Mouse (Mus musculus) limb, embryonic 12.5 days (tissue): Measurements from ENCODE around the gene Eya2. TPM values are rescaled to one million over a fixed set of nuclear protein-coding genes. Genes with fewer than 3 reads are reported as not detected.
"Not testable (repeated sequence)": the region's sequence is repeated elsewhere in the genome, so short reads cannot be mapped to it uniquely, and the experiment has no call there.

ENCODE experiments used
- ATAC-seq: fragments of 200-750 bp; cut with Nextera tagmentation; 2 replicates; pipeline ENCODE4 v1.8.0; 2017; ENCODE audit warnings: low read depth, moderate TSS enrichment; ENCODE audit not compliant: insufficient number of reproducible peaks, insufficient read depth, low FRiP score, low TSS enrichment
- H3K27ac ChIP-seq: fragments of 300-500 bp; sonication (generic); 2 replicates; pipeline ENCODE4 v1.5.1; 2016; ENCODE audit warnings: mild to moderate bottlenecking, moderate library complexity
- H3K27me3 ChIP-seq: fragments of 300-500 bp; sonication (generic); 2 replicates; pipeline ENCODE4 v1.6.1; 2016; ENCODE audit warnings: mild to moderate bottlenecking, moderate library complexity
- H3K36me3 ChIP-seq: fragments of 300-500 bp; sonication (generic); 2 replicates; pipeline ENCODE4 v1.6.1; 2016; ENCODE audit warnings: mild to moderate bottlenecking, moderate library complexity
- H3K4me1 ChIP-seq: fragments of 300-500 bp; sonication (generic); replicated peaks from 2 replicates; pipeline ENCODE4 v1.6.1; 2016
- H3K4me2 ChIP-seq: fragments of 300-500 bp; sonication (generic); 2 replicates; pipeline ENCODE4 v1.6.1; 2016; ENCODE audit warnings: mild to moderate bottlenecking, moderate library complexity
- H3K4me3 ChIP-seq: fragments of 300-500 bp; sonication (generic); replicated peaks from 2 replicates; pipeline ENCODE4 v1.5.1; 2016; ENCODE audit warnings: mild to moderate bottlenecking
- H3K9ac ChIP-seq: fragments of 300-500 bp; sonication (generic); replicated peaks from 2 replicates; pipeline ENCODE4 v1.6.1; 2016; ENCODE audit warnings: mild to moderate bottlenecking, moderate library complexity
- H3K9me3 ChIP-seq: fragments of 300-500 bp; sonication (generic); 2 replicates; pipeline ENCODE4 v1.6.1; 2016; ENCODE audit warnings: mild to moderate bottlenecking, moderate library complexity
- WGBS: fragments of 180-500 bp; shearing (Covaris S2); methylation state at CpG from one replicate; pipeline ENCODE4 v1.1.7; 2016; 5-methylcytosine and 5-hydroxymethylcytosine counted together
- polyA plus RNA-seq: library from polyadenylated mRNA; unstranded; fragments of >200 nt; fragmentation: Nextera tagmentation; extraction: Ambion mirVana; gene quantifications from 2 replicates; pipeline ENCODE4 v1.2.1, GENCODE M21; 2016

Gene Eya2
- polyA plus RNA-seq, 1 experiment from 2014 or later, result 9.7 TPM

- H3K27me3 ChIP-seq, H3K9ac ChIP-seq, ATAC-seq, H3K27ac ChIP-seq, H3K4me2 ChIP-seq, H3K4me1 ChIP-seq, H3K4me3 ChIP-seq, H3K9me3 ChIP-seq: not testable (repeated sequence)
- WGBS, result 97% methylated on average over 3 of the region's 3 CpGs
- peaks cover 93% of the 10 kb centered on the region for H3K36me3 ChIP-seq
Measured at GRCm38 (mm10) chr2:165800174-165800573, 205.3 kb downstream of the Eya2 start.

- Histone ChIP-seq H3K4me3 (no peak overlapping the region), H3K27ac (no peak overlapping the region), H3K4me2 (no peak overlapping the region), H3K4me1 (no peaks in the 10 kb centered on the region), H3K27me3 (no peaks in the 10 kb centered on the region), H3K9ac (no peak overlapping the region), H3K36me3 (peaks cover 94% of the 10 kb centered on the region), H3K9me3 (no peaks in the 10 kb centered on the region)
- WGBS, result 95% methylated on average over 12 of the region's 12 CpGs
- ATAC-seq, result no peak
Measured at GRCm38 (mm10) chr2:165808179-165808975, 213.5 kb downstream of the Eya2 start.

GRCm38 (mm10) chr2:165809091-165809490 lies 214.3 kb downstream of the Eya2 start:
- WGBS, result 99% methylated on average over 5 of the region's 5 CpGs
- H3K4me2 ChIP-seq, result no peak overlapping the region
- H3K27me3 ChIP-seq, result no peaks in the 10 kb centered on the region
- H3K36me3 ChIP-seq, result peaks cover 99% of the 10 kb centered on the region
- H3K4me1 ChIP-seq, result no peaks in the 10 kb centered on the region
- no peaks in the 10 kb centered on the region for H3K9me3 ChIP-seq
- no peak overlapping the region for H3K9ac ChIP-seq
- no peak overlapping the region for H3K27ac ChIP-seq
- no peak overlapping the region for H3K4me3 ChIP-seq
- no peak for ATAC-seq

- 87% methylated on average over 5 of the region's 5 CpGs for WGBS
Measured at GRCm38 (mm10) chr2:165809901-165810477, 215.2 kb downstream of the Eya2 start.

GRCm38 (mm10) chr2:165811536-165811935 lies 216.7 kb downstream of the Eya2 start:
- Histone ChIP-seq H3K36me3 (peaks cover 99% of the 10 kb centered on the region), H3K9ac (no peak overlapping the region), H3K4me2 (no peak overlapping the region), H3K27ac (no peak overlapping the region), H3K27me3 (no peaks in the 10 kb centered on the region), H3K4me1 (peaks cover 12% of the 10 kb centered on the region; the same call in 1 of the 2 replicates), H3K9me3 (no peaks in the 10 kb centered on the region), H3K4me3 (no peak overlapping the region)
- 60% methylated on average over 5 of the region's 5 CpGs for WGBS
- ATAC-seq, result no peak

More at GRCm38 (mm10) chr2:165809901-165810477, 215.2 kb downstream of the Eya2 start:
- H3K27ac ChIP-seq, result no peak overlapping the region
- no peaks in the 10 kb centered on the region for H3K9me3 ChIP-seq
- no peak overlapping the region for H3K4me3 ChIP-seq
- no peaks in the 10 kb centered on the region for H3K4me1 ChIP-seq
- H3K27me3 ChIP-seq, result no peaks in the 10 kb centered on the region
- peaks cover 99% of the 10 kb centered on the region for H3K36me3 ChIP-seq
- no peak overlapping the region for H3K4me2 ChIP-seq
- H3K9ac ChIP-seq, result no peak overlapping the region
- no peak for ATAC-seq

GRCm38 (mm10) chr2:165812889-165813288 lies 218.1 kb downstream of the Eya2 start:
- Histone ChIP-seq H3K4me3 (no peak overlapping the region), H3K9ac (no peak overlapping the region), H3K9me3 (no peaks in the 10 kb centered on the region), H3K4me1 (peaks cover 12% of the 10 kb centered on the region; the same call in 1 of the 2 replicates), H3K27ac (no peak overlapping the region), H3K27me3 (no peaks in the 10 kb centered on the region), H3K4me2 (no peak overlapping the region), H3K36me3 (peaks cover 99% of the 10 kb centered on the region)
- no peak for ATAC-seq
- 89% methylated on average over 8 of the region's 8 CpGs for WGBS

GRCm38 (mm10) chr2:165815103-165815880 lies 220.5 kb downstream of the Eya2 start:
- Histone ChIP-seq H3K9ac (no peak overlapping the region), H3K27ac (peak overlapping the region; percentile 31; the same call in 1 of the 2 replicates), H3K36me3 (peaks cover 96% of the 10 kb centered on the region), H3K9me3 (no peaks in the 10 kb centered on the region), H3K27me3 (no peaks in the 10 kb centered on the region), H3K4me1 (peaks cover 12% of the 10 kb centered on the region; the same call in 1 of the 2 replicates), H3K4me2 (no peak overlapping the region), H3K4me3 (no peak overlapping the region)
- no peak for ATAC-seq
- 81% methylated on average over 27 of the region's 28 CpGs for WGBS

GRCm38 (mm10) chr2:165817437-165817836 lies 222.6 kb downstream of the Eya2 start:
- H3K36me3 ChIP-seq, result peaks cover 95% of the 10 kb centered on the region
- H3K4me2 ChIP-seq, result no peak overlapping the region
- no peak overlapping the region for H3K27ac ChIP-seq
- H3K4me1 ChIP-seq, result peaks cover 12% of the 10 kb centered on the region; the same call in 1 of the 2 replicates
- H3K27me3 ChIP-seq, result no peaks in the 10 kb centered on the region
- 91% methylated on average over 10 of the region's 10 CpGs for WGBS
- H3K9ac ChIP-seq, result no peak overlapping the region
- H3K4me3 ChIP-seq, result no peak overlapping the region
- no peaks in the 10 kb centered on the region for H3K9me3 ChIP-seq
- ATAC-seq, result no peak

GRCm38 (mm10) chr2:165818570-165818969 lies 223.7 kb downstream of the Eya2 start:
- no peak overlapping the region for H3K9ac ChIP-seq

GRCm38 (mm10) chr2:165818985-165819948 lies 224.4 kb downstream of the Eya2 start:
- H3K4me3 ChIP-seq, result no peak overlapping the region
- peaks cover 12% of the 10 kb centered on the region; the same call in 1 of the 2 replicates for H3K4me1 ChIP-seq
- no peak overlapping the region for H3K27ac ChIP-seq
- no peaks in the 10 kb centered on the region for H3K9me3 ChIP-seq
- ATAC-seq, result peak; percentile 60; the same call in 1 of the 2 replicates
- WGBS, result 81% methylated on average over 10 of the region's 10 CpGs
- H3K27me3 ChIP-seq, result no peaks in the 10 kb centered on the region
- H3K9ac ChIP-seq, result no peak overlapping the region
- peaks cover 97% of the 10 kb centered on the region for H3K36me3 ChIP-seq
- H3K4me2 ChIP-seq, result no peak overlapping the region

More at GRCm38 (mm10) chr2:165818570-165818969, 223.7 kb downstream of the Eya2 start:
- Histone ChIP-seq H3K4me3 (no peak overlapping the region), H3K4me1 (peaks cover 12% of the 10 kb centered on the region; the same call in 1 of the 2 replicates), H3K36me3 (peaks cover 97% of the 10 kb centered on the region), H3K9me3 (no peaks in the 10 kb centered on the region), H3K27ac (no peak overlapping the region), H3K4me2 (no peak overlapping the region), H3K27me3 (no peaks in the 10 kb centered on the region)
- 91% methylated on average over 6 of the region's 6 CpGs for WGBS
- ATAC-seq, result no peak
